Mouse (Mus musculus) olfactory bulb, adult 2 months (tissue): ENCODE measurements around the gene Dvl2.

ENCODE experiments used
- CTCF ChIP-seq: fragments of 200-500 bp; IDR thresholded peaks from 2 replicates; pipeline ENCODE4 v1.5.1; 2012; ENCODE audit warnings: low read depth, mild to moderate bottlenecking, low read length, moderate library complexity; ENCODE audit not compliant: insufficient read depth
- POLR2A ChIP-seq: fragments of 200-500 bp; IDR thresholded peaks from 2 replicates; pipeline ENCODE4 v1.6.1; 2012; ENCODE audit warnings: mild to moderate bottlenecking, low read depth, low read length, moderate library complexity; ENCODE audit not compliant: insufficient read depth

DNA sequence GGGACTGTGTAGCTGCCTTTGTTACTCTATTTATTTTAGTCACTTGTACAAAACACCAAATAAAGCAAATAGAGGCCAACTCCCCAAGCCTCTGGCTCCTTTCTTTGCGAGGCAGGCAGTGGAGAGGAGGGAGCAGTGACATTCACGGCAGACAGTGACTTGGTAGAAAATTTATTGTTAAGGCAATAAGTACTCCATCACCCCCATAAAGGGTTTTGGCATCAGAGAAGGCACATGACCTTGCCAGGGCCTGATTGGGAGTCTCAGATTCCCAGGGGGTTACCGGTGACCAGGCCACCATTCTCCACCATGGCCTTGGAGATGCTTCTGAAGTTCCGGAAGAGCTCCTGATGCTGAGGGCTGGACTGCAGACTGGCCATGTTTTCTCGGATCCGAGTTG is 9.6 kb downstream of the Dvl2 start:
- TF ChIP-seq POLR2A: no peak
- TF ChIP-seq CTCF: no peak
